Mouse (Mus musculus) Patski (cell line): Measurements from ENCODE around the gene Idi1. TPM values are rescaled to one million over a fixed set of nuclear protein-coding genes. Genes with fewer than 3 reads are reported as not detected.
"Not testable (repeated sequence)": the region's sequence is repeated elsewhere in the genome, so short reads cannot be mapped to it uniquely, and the experiment has no call there.

Source experiments
- ATAC-seq: fragments of 100-300 bp; one replicate; pipeline ENCODE4 v1.8.0; 2021
- CTCF ChIA-PET: fragments of 350-600 bp; sonication (Branson Sonifier 250); formaldehyde crosslinking; loops from one replicate; lab custom pipeline; 2022; ENCODE audit warnings: inconsistent platforms; lab: Charles Lee
- POLR2A ChIA-PET: fragments of 350-600 bp; sonication (Branson Sonifier 250); formaldehyde crosslinking; loops from one replicate; lab custom pipeline; 2022; ENCODE audit warnings: antibody characterized with exemption, inconsistent platforms; lab: Charles Lee
- DNase-seq: peaks from one replicate; pipeline ENCODE4 v3.0.0-alpha.2; 2011; ENCODE audit warnings: low read depth, low spot score
- H3K27me3 ChIP-seq: fragments of 371-371 bp; one replicate; pipeline ENCODE4 v1.5.1; 2021
- CTCF ChIP-seq: fragments of 100-300 bp; IDR thresholded peaks from one replicate; pipeline ENCODE4 v1.5.1; 2021
- in situ Hi-C: fragments of 300-500 bp; cut with MboI; formaldehyde crosslinking; loops from 3 replicates; pipeline ENCODE4 v1.11.1; 2018; ENCODE audit warnings: low pct_unique_long_range_greater_than_20kb, mixed read lengths
- polyA plus RNA-seq: library from polyadenylated mRNA; unstranded; gene quantifications from one replicate; pipeline ENCODE4 v1.2.3, GENCODE M21; 2021

Idi1 gene
- 13.3 TPM for polyA plus RNA-seq

DNA sequence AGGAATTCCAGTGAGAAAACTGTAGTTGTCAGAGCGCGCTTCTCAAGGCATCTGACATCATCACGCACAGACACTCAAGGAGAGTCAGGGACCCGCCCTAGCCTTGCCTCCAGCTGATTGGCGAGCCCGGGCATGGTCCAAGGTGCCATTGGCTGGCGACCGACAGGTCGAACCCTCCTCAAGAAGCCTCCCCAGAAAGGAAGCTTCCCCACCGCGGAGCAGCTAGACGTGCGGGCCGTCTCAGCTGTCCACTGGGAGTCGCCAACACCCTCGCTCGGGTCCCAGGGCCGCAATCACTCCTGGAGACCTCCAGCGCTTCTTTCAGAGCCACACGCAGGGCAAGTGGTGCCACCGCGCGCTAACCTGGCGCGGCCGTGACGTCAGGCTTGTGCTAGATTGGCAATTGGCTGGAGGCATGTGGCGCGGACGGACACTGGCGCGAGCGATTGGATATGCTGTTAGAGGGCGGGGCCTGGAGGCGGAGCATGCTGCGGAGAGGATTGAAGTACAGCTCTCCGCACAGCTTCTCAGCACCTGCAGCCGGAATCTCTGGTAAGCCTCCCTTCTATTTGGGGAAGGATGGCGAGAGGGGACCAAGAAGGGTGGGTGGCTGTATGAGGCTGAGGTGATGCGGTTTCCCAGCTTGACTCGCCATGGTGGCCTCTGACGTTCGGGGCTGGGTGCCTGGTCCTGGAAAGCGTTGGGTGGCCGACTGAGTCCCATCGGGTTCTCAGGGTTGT, at the start of gene Idi1:
Gene Idi1, plus strand, starts transcription at position 57 of the 740 bp plus-strand sequence.
- ChIA-PET POLR2A (interaction anchor here (0.7 to 1.2 kb wide), 2 partner anchors 8 to 15 kb away, joined by 3 read pairs; no protein-coding TSS in a partner anchor), CTCF (interaction anchor here (2.9 kb wide), 1 partner anchor 14 kb away, joined by 22 read pairs; the partner anchor contains the start of gene Wdr37)
- TF ChIP-seq CTCF: no peak
- peaks cover 5% of the 10 kb centered on the region for H3K27me3 ChIP-seq
- peak; percentile 99 for ATAC-seq
- in situ Hi-C loops: no loop called here
- DNase-seq: peak; percentile 75

GRCm38 (mm10) chr13:8838394-8838793, 46.9 kb upstream of the Idi1 start:
- ATAC-seq (peak; percentile 17), DNase-seq (no peak)
- in situ Hi-C loops: no loop called here
- POLR2A ChIA-PET: no interaction called here
- CTCF ChIA-PET: interaction anchor here (1.5 kb wide), 1 partner anchor 17 kb away, joined by 4 read pairs; no protein-coding TSS in a partner anchor
- no peak for TF ChIP-seq CTCF
- no peaks in the 10 kb centered on the region for H3K27me3 ChIP-seq

DNA sequence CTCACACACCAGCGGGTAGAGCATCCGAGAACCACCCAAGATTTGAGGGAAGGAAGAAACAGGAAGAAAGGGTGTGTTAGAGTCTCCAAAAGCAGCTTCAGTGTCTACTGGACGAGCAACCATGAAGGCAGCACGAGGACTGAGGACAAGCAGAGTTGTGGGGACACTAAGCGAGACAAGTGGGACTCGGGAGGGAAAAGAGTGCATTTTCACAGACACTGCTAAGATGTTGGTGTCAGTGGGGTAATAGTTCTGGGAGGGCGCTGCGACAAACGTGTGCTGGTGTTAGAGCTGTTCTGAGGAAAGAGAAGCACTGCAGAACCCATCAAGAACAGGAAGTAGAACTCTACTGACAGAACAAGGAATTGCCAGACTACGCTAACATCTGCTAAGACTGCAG, 46.2 kb upstream of the Idi1 start:
- ChIA-PET POLR2A (no interaction called here), CTCF (interaction anchor here (0.7 to 1.7 kb wide), 3 partner anchors 8 to 915 kb away, joined by 3 to 7 read pairs (median 4); no protein-coding TSS in a partner anchor)
- in situ Hi-C loops: no loop called here
- TF ChIP-seq CTCF: no peak
- DNase-seq: no peak
- no peaks in the 10 kb centered on the region for H3K27me3 ChIP-seq
- ATAC-seq: no peak

- TF ChIP-seq CTCF: no peak
- in situ Hi-C loops: no loop called here
- CTCF ChIA-PET: interaction anchor here (1.3 to 1.7 kb wide), 3 partner anchors 9 to 16 kb away, joined by 3 to 7 read pairs (median 4); no protein-coding TSS in a partner anchor
- POLR2A ChIA-PET: no interaction called here
- ATAC-seq (no peak), DNase-seq (no peak)
- H3K27me3 ChIP-seq: no peaks in the 10 kb centered on the region
Measured at GRCm38 (mm10) chr13:8839937-8840336, 45.4 kb upstream of the Idi1 start.

DNA sequence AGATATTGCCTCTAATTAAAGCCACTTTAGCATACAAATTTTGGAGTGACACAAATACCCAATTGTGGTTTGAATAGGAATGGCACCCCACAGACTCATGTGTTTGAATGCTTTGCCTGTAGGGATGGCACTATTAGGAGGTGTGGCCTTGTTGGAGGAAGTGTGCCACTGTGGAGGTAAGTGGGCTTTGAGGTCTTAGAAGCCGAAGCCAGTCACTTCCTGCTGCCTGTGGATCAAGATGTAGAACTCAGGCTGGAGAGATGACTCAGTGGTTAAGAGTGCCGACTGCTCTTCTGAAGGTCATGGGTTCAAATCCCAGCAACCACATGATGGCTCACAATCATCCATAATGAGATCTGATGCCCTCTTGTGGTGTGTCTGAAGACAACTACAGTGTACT, 44.4 kb upstream of the Idi1 start:
- ChIA-PET CTCF (interaction anchor here (1.3 to 1.7 kb wide), 2 partner anchors 10 to 11 kb away, joined by 3 to 7 read pairs; no protein-coding TSS in a partner anchor), POLR2A (no interaction called here)
- ATAC-seq (no peak), DNase-seq (no peak)
- in situ Hi-C loops: no loop called here
- no peak for TF ChIP-seq CTCF
- no peaks in the 10 kb centered on the region for H3K27me3 ChIP-seq

- ATAC-seq, CTCF ChIA-PET, DNase-seq, in situ Hi-C loops, POLR2A ChIA-PET, H3K27me3 ChIP-seq: not testable (repeated sequence)
Measured at GRCm38 (mm10) chr13:8841846-8842245, 43.5 kb upstream of the Idi1 start.

DNA sequence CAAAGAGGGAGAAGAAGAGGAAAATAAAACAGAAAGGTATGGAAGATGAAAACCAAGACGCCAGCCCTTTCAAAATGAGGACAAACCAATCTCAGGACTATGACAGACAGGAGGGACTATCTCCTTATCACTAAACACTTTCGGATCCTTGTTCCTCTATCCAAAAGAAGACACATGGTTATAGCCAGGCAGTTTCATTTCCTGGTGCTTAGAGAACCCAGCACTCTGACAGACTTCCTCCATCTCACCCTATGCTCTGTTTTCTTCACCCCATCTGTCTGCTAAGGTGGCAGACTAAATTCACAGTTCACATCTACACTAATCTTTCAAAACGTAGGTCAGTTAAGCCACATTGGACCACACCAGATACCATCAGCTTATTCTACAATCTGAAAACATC, 43.0 kb upstream of the Idi1 start:
- CTCF ChIA-PET: no interaction called here
- in situ Hi-C loops: no loop called here
- DNase-seq: no peak
- TF ChIP-seq CTCF: no peak
- POLR2A ChIA-PET: no interaction called here
- no peak for ATAC-seq
- H3K27me3 ChIP-seq: no peaks in the 10 kb centered on the region

DNA sequence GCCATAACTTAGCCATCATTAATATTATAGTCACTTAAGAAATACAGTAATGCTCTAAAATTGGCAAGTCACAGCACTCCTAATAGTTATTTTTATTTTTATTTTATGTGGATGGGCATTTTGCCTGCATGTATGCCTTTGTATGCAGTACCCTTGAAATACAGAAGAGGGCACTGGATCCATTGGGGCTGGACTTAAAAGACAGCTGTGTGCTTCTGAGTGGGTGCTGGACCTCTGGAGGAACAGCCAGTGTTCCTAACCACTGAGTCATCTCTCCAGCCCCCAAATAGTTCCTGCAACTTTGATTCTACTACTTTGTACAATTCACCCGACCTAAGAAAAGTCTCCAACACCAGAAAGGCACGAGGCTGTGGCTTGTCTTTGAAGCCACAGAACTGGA, 37.6 kb upstream of the Idi1 start:
- POLR2A ChIA-PET: no interaction called here
- ATAC-seq (no peak), DNase-seq (no peak)
- H3K27me3 ChIP-seq: no peaks in the 10 kb centered on the region
- TF ChIP-seq CTCF: peak; percentile 67
- CTCF ChIA-PET: interaction anchor here (1.0 to 2.4 kb wide), 3 partner anchors 11 to 25 kb away, joined by 3 to 11 read pairs (median 10); no protein-coding TSS in a partner anchor
- in situ Hi-C loops: no loop called here

GRCm38 (mm10) chr13:8849311-8849710, 36.0 kb upstream of the Idi1 start:
- in situ Hi-C loops: no loop called here
- ATAC-seq (no peak), DNase-seq (no peak)
- no peak for TF ChIP-seq CTCF
- CTCF ChIA-PET: interaction anchor here (0.8 to 2.4 kb wide), 4 partner anchors 10 to 22 kb away, joined by 3 to 11 read pairs (median 6); partner anchors contain the start of gene Wdr37
- POLR2A ChIA-PET: no interaction called here
- no peaks in the 10 kb centered on the region for H3K27me3 ChIP-seq

DNA sequence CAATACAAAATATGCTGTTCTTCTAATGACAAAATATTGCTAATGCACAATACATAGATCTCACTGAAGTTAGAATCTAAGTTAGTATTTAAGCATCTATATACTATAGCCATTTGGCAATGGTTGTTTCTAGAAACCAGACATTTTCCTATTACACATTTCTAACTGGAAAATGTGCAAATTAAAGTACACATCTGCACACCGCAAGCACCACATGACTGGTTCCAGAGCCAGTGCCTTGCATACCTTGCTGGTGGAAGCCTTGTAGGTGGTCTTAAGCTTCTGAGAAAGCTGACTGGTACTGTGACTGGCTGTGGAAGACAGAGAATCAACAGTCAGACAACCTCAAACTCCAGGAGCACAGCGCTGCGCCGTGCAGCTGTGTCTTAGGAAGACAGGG, 31.9 kb upstream of the Idi1 start:
- DNase-seq (no peak), ATAC-seq (no peak)
- no peak for TF ChIP-seq CTCF
- ChIA-PET POLR2A (no interaction called here), CTCF (interaction anchor here (0.9 kb wide), 1 partner anchor 22 kb away, joined by 3 read pairs; no protein-coding TSS in a partner anchor)
- H3K27me3 ChIP-seq: no peaks in the 10 kb centered on the region
- in situ Hi-C loops: no loop called here

DNA sequence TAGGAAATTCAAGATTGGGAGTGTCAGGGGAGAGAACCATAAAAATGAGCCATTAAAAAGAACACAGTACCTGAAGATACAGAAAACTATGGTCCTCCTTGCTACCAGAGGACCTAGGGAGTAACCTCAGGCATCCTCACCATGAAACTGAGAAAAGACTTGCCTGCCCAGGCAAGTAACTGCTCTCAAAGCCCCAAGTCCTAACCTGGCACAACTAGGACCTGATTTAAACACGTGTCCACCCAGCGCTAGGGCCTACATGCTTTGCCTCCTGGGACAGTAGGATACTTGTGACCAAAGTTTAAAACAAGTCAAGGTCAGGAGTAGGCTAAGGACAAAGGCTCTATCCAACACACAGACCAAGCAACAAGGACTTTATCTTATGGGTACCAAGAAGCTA, 30.5 kb upstream of the Idi1 start:
- in situ Hi-C loops: no loop called here
- no peaks in the 10 kb centered on the region for H3K27me3 ChIP-seq
- no peak for ATAC-seq
- no peak for TF ChIP-seq CTCF
- CTCF ChIA-PET: interaction anchor here (1.3 to 1.6 kb wide), 3 partner anchors 16 to 23 kb away, joined by 3 to 4 read pairs (median 3); no protein-coding TSS in a partner anchor
- POLR2A ChIA-PET: no interaction called here
- no peak for DNase-seq
